Mouse (Mus musculus): ENCODE measurements around the gene Nhp2. TPM values are rescaled to one million over a fixed set of nuclear protein-coding genes. Genes with fewer than 3 reads are reported as not detected.
A peak's percentile ranks its signal among the peaks of the same experiment; 100 is the strongest.
"Not testable (repeated sequence)": the region's sequence is repeated elsewhere in the genome, so short reads cannot be mapped to it uniquely, and the experiment has no call there.

The Nhp2 gene
- polyA plus RNA-seq, 1 experiment from 2014 or later = 149 TPM

- WGBS = 78% methylated on average over 3 of the region's 3 CpGs
These were observed 10.1 kb upstream of the Nhp2 start for GRCm38 (mm10) chr11:51609266-51609909.

DNA sequence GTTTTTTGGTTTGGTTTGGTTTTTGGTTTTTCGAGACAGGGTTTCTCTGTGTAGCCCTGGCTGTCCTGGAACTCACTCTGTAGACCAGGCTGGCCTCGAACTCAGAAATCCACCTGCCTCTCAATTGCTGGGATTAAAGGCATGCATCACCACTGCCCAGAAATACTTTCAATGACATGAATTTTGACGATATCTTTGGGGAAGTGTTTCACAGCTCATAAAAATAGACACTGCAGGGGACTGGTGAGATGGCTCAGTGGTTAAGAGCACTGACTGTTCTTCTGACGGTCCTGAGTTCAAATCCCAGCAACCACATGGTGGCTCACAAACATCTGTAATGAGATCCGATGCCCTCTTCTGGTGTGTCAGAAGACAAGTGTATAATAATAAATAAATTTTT is 9.6 kb upstream of the Nhp2 start:
- not testable (repeated sequence) for H3K36me3 ChIP-seq; H3K9ac ChIP-seq; H3K27ac ChIP-seq; H3K4me2 ChIP-seq; H3K27me3 ChIP-seq; ATAC-seq (ENCODE audit: insufficient number of reproducible peaks, low FRiP score, low TSS enrichment, low read depth); H3K4me3 ChIP-seq; H3K9me3 ChIP-seq
- H3K4me1 ChIP-seq = peaks cover 14% of the 10 kb centered on the region
- 79% methylated on average over 5 of the region's 5 CpGs for WGBS

More at GRCm38 (mm10) chr11:51609266-51609909, 10.1 kb upstream of the Nhp2 start:
- Histone ChIP-seq H3K4me1 (peaks cover 15% of the 10 kb centered on the region), H3K9ac (no peak overlapping the region), H3K36me3 (peaks cover 3% of the 10 kb centered on the region), H3K4me3 (no peak overlapping the region), H3K4me2 (no peak overlapping the region), H3K27ac (no peak overlapping the region), H3K27me3 (no peaks in the 10 kb centered on the region), H3K9me3 (no peaks in the 10 kb centered on the region)
- ATAC-seq (ENCODE audit: insufficient number of reproducible peaks, low FRiP score, low TSS enrichment, low read depth) = no peak

GRCm38 (mm10) chr11:51614256-51614655 is 5.3 kb upstream of the Nhp2 start:
- H3K4me3 ChIP-seq = no peak overlapping the region
- no peak overlapping the region for H3K9ac ChIP-seq
- 85% methylated on average over 8 of the region's 8 CpGs for WGBS

GRCm38 (mm10) chr11:51615129-51615528 is 4.4 kb upstream of the Nhp2 start:
- peaks cover 22% of the 10 kb centered on the region for H3K4me1 ChIP-seq
- no peaks in the 10 kb centered on the region for H3K9me3 ChIP-seq
- H3K27ac ChIP-seq = peak overlapping the region; percentile 92
- H3K36me3 ChIP-seq = no peaks in the 10 kb centered on the region
- 25% methylated on average over 7 of the region's 7 CpGs for WGBS
- peak overlapping the region; percentile 42 for H3K4me3 ChIP-seq
- no peak for ATAC-seq (ENCODE audit: insufficient number of reproducible peaks, low FRiP score, low TSS enrichment, low read depth)
- no peaks in the 10 kb centered on the region for H3K27me3 ChIP-seq
- H3K4me2 ChIP-seq = peak overlapping the region; percentile 74
- H3K9ac ChIP-seq = peak overlapping the region; percentile 55; the same call in 1 of the 2 replicates

More at GRCm38 (mm10) chr11:51614256-51614655, 5.3 kb upstream of the Nhp2 start:
- H3K27ac ChIP-seq = no peak overlapping the region
- H3K9me3 ChIP-seq = no peaks in the 10 kb centered on the region
- no peak for ATAC-seq (ENCODE audit: insufficient number of reproducible peaks, low FRiP score, low TSS enrichment, low read depth)
- H3K4me1 ChIP-seq = peaks cover 16% of the 10 kb centered on the region
- H3K36me3 ChIP-seq = no peaks in the 10 kb centered on the region
- no peak overlapping the region for H3K4me2 ChIP-seq
- no peaks in the 10 kb centered on the region for H3K27me3 ChIP-seq

DNA sequence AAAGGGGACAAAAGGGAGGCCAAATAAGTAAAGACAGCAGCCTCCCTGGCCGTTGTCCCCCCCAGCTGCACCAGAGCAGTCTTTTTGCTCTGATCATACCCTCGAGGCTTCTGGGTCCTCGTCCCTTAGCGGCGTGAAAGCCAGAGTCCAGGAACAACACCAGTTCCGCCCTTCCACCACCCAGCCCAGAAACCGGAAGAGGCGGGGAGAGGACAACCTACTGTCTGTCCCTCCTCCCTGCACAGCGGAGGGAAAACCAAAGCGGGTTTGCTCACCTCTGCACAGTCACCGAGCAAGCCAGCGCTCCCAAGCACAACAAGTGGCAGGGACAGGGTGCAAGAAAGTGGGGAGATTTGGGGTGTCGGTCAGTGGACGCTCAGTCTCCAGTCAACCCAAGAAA is 3.9 kb upstream of the Nhp2 start:
- Histone ChIP-seq H3K9ac (peak overlapping the region; percentile 55), H3K27ac (peak overlapping the region; percentile 92), H3K36me3 (no peaks in the 10 kb centered on the region), H3K4me2 (peak overlapping the region; percentile 74), H3K27me3 (no peaks in the 10 kb centered on the region), H3K4me1 (peaks cover 27% of the 10 kb centered on the region), H3K4me3 (peak overlapping the region; percentile 42), H3K9me3 (no peaks in the 10 kb centered on the region)
- ATAC-seq (ENCODE audit: insufficient number of reproducible peaks, low FRiP score, low TSS enrichment, low read depth) = peak; percentile 66
- WGBS = 4% methylated on average over 14 of the region's 14 CpGs

GRCm38 (mm10) chr11:51616113-51616512 is 3.4 kb upstream of the Nhp2 start:
- peak overlapping the region; percentile 55; the same call in 1 of the 2 replicates for H3K9ac ChIP-seq
- H3K4me2 ChIP-seq = peak overlapping the region; percentile 74
- peak overlapping the region; percentile 42 for H3K4me3 ChIP-seq
- ATAC-seq (ENCODE audit: insufficient number of reproducible peaks, low FRiP score, low TSS enrichment, low read depth); H3K36me3 ChIP-seq; H3K9me3 ChIP-seq; H3K27me3 ChIP-seq: not testable (repeated sequence)
- H3K4me1 ChIP-seq = peaks cover 32% of the 10 kb centered on the region
- peak overlapping the region; percentile 92 for H3K27ac ChIP-seq
- 90% methylated on average over 7 of the region's 7 CpGs for WGBS

DNA sequence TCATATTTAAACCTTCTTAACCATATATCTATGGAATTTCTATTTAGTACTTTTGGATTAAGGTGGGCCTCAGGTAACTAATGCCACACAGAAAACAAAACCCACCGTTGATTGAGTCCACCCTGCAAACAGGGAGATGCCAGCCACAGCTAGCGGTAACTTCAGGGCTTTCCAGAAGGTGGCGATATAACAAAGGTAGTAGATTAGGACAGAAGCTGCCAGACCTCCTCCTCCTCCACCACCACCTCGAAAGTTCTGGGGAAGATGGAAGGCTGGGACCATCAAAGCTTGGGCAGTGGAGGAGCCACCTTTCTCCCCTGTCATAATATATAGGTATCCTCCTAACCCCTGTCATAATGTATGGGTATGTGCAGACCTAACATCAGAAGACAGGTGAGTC is 1.8 kb upstream of the Nhp2 start:
- WGBS = 2% methylated on average over 4 of the region's 4 CpGs
- no peak for ATAC-seq (ENCODE audit: insufficient number of reproducible peaks, low FRiP score, low TSS enrichment, low read depth)

DNA sequence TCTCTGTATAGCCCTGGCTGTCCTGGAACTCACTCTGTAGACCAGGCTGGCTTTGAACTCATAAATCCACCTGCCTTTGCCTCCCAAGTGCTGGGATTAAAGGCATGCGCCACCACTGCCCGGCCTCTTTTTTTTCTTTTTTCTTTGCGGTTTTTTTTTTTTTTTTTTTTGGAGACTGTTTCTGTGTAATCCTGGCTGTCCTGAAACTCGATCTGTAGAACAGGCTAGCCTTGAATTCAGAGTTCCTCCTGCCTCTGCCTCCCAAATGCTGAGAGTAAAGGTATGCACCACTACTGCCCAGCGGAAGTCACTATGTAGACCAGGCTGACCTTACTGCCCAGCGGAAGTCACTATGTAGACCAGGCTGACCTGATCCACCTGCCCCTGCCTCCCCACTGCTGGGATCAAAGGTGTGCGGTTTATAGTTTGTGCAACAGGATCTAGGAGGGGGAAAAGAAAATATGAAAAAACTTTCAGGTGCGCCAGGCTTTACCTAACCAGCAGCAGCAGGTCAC is 584 bp upstream of the Nhp2 start:
- peaks cover 21% of the 10 kb centered on the region for H3K36me3 ChIP-seq
- 0 out of 2 replicates have a peak, but pooled peaks have one; percentile 4 for ATAC-seq (ENCODE audit: insufficient number of reproducible peaks, low FRiP score, low TSS enrichment, low read depth)
- H3K4me3 ChIP-seq = peak overlapping the region; percentile 82
- 48% methylated on average over 8 of the region's 8 CpGs for WGBS
- H3K9me3 ChIP-seq = no peaks in the 10 kb centered on the region
- no peak overlapping the region for H3K27ac ChIP-seq
- H3K4me1 ChIP-seq = peaks cover 36% of the 10 kb centered on the region
- peak overlapping the region; percentile 81 for H3K4me2 ChIP-seq
- H3K9ac ChIP-seq = no peak overlapping the region
- H3K27me3 ChIP-seq = no peaks in the 10 kb centered on the region

More for the DNA sequence above, 1.8 kb upstream of the Nhp2 start:
- Histone ChIP-seq H3K9ac (no peak overlapping the region), H3K4me3 (no peak overlapping the region), H3K4me1 (peaks cover 36% of the 10 kb centered on the region), H3K27ac (no peak overlapping the region), H3K27me3 (no peaks in the 10 kb centered on the region), H3K36me3 (peaks cover 8% of the 10 kb centered on the region), H3K4me2 (no peak overlapping the region), H3K9me3 (no peaks in the 10 kb centered on the region)

DNA sequence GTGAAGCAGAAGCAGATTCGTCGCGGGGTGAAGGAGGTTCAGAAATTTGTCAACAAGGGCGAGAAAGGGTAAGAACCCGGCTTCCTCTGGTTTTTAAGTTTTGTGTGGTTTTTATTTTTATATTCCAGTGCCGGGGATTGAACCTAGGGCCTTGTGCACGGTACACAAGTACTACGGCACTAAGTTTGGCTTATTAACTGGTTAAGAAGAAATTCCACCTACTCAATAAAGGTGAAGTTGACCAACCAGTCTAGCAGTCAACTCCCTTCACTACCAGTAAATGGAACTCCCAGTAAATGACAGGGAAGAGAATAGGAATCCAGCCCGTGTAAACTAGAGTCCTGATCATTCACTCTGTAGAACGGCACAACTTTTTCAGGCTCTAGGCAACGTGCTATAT is 549 bp downstream of the Nhp2 start:
- no peak for ATAC-seq (ENCODE audit: insufficient number of reproducible peaks, low FRiP score, low TSS enrichment, low read depth)
- H3K4me2 ChIP-seq = peak overlapping the region; percentile 81
- peaks cover 30% of the 10 kb centered on the region for H3K4me1 ChIP-seq
- H3K27me3 ChIP-seq = no peaks in the 10 kb centered on the region
- H3K4me3 ChIP-seq = peak overlapping the region; percentile 82
- 1% methylated on average over 11 of the region's 11 CpGs for WGBS
- H3K36me3 ChIP-seq = peaks cover 32% of the 10 kb centered on the region
- no peaks in the 10 kb centered on the region for H3K9me3 ChIP-seq
- H3K9ac ChIP-seq = peak overlapping the region; percentile 61
- H3K27ac ChIP-seq = peak overlapping the region; percentile 33; the same call in 1 of the 2 replicates

DNA sequence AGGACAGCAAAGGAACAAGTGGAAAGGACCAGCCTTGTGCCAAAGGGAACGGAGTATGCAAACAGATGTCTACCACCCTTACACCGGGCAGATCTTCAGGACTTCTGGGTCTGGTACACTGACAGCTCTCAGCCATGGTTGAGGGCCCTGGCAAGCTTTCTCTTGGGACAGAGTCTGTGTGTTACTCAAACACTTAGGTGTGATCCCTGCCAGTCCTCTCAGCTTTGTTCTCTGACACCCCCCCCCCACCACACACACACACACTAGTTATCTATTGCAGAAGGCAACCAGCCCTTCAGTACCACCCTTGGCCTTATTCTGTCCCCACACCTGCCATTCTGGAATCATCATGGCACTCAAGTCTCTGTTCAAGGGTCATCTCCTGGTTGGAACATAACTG is 2.2 kb downstream of the Nhp2 start:
- H3K4me2 ChIP-seq = no peak overlapping the region
- no peaks in the 10 kb centered on the region for H3K9me3 ChIP-seq
- H3K36me3 ChIP-seq = peaks cover 47% of the 10 kb centered on the region
- WGBS = 92% methylated on average over 2 of the region's 2 CpGs
- H3K27me3 ChIP-seq = no peaks in the 10 kb centered on the region
- H3K27ac ChIP-seq = no peak overlapping the region
- H3K4me1 ChIP-seq = peaks cover 23% of the 10 kb centered on the region
- H3K4me3 ChIP-seq = no peak overlapping the region
- H3K9ac ChIP-seq = no peak overlapping the region
- ATAC-seq (ENCODE audit: insufficient number of reproducible peaks, low FRiP score, low TSS enrichment, low read depth) = no peak

GRCm38 (mm10) chr11:51622971-51623491 is 3.5 kb downstream of the Nhp2 start:
- WGBS = 86% methylated on average over 7 of the region's 7 CpGs
- Histone ChIP-seq H3K27me3 (no peaks in the 10 kb centered on the region), H3K9ac (no peak overlapping the region), H3K4me3 (no peak overlapping the region), H3K4me1 (peaks cover 23% of the 10 kb centered on the region), H3K4me2 (no peak overlapping the region), H3K36me3 (peaks cover 59% of the 10 kb centered on the region), H3K9me3 (no peaks in the 10 kb centered on the region), H3K27ac (no peak overlapping the region)
- ATAC-seq (ENCODE audit: insufficient number of reproducible peaks, low FRiP score, low TSS enrichment, low read depth) = no peak

- Histone ChIP-seq H3K4me2 (no peak overlapping the region), H3K4me1 (peaks cover 12% of the 10 kb centered on the region), H3K4me3 (no peak overlapping the region), H3K36me3 (peaks cover 73% of the 10 kb centered on the region), H3K27me3 (no peaks in the 10 kb centered on the region), H3K9me3 (no peaks in the 10 kb centered on the region), H3K27ac (no peak overlapping the region), H3K9ac (no peak overlapping the region)
- no peak for ATAC-seq (ENCODE audit: insufficient number of reproducible peaks, low FRiP score, low TSS enrichment, low read depth)
- WGBS = 83% methylated on average over 5 of the region's 5 CpGs
These were observed 5.8 kb downstream of the Nhp2 start for GRCm38 (mm10) chr11:51625187-51625820.
